Mouse (Mus musculus) stomach, postnatal 0 days (tissue): ENCODE measurements around the gene Ipo4. TPM values are rescaled to one million over a fixed set of nuclear protein-coding genes. Genes with fewer than 3 reads are reported as not detected.

Source experiments
- ATAC-seq: fragments of 200-750 bp; cut with Nextera tagmentation; 2 replicates; pipeline ENCODE4 v1.8.0; 2017; ENCODE audit not compliant: low FRiP score, low TSS enrichment
- DNase-seq: peaks from one replicate; pipeline ENCODE4 v3.0.0-alpha.2; 2016; ENCODE audit warnings: low spot score
- H3K27ac ChIP-seq: fragments of 300-500 bp; sonication (generic); replicated peaks from 2 replicates; pipeline ENCODE4 v1.5.1; 2014; ENCODE audit warnings: mild to moderate bottlenecking, control low read depth
- H3K27me3 ChIP-seq: fragments of 300-500 bp; sonication (generic); 2 replicates; pipeline ENCODE4 v1.6.1; 2014; ENCODE audit warnings: low read length; ENCODE audit not compliant: control insufficient read depth, insufficient read depth
- H3K36me3 ChIP-seq: fragments of 300-500 bp; sonication (generic); 2 replicates; pipeline ENCODE4 v1.6.1; 2014; ENCODE audit warnings: low read length, mixed read lengths; ENCODE audit not compliant: control insufficient read depth, insufficient read depth
- H3K4me1 ChIP-seq: fragments of 300-500 bp; sonication (generic); replicated peaks from 2 replicates; pipeline ENCODE4 v1.6.1; 2014; ENCODE audit warnings: antibody characterized with exemption; ENCODE audit not compliant: control insufficient read depth, insufficient read depth
- H3K4me2 ChIP-seq: fragments of 300-500 bp; sonication (generic); replicated peaks from 2 replicates; pipeline ENCODE4 v1.6.1; 2014; ENCODE audit warnings: low read depth, mild to moderate bottlenecking, control low read depth, moderate library complexity
- H3K4me3 ChIP-seq: fragments of 300-500 bp; sonication (generic); 2 replicates; pipeline ENCODE4 v1.5.1; 2014; ENCODE audit warnings: low read depth, low read length, control low read depth
- H3K9ac ChIP-seq: fragments of 300-500 bp; sonication (generic); 2 replicates; pipeline ENCODE4 v1.6.1; 2014; ENCODE audit warnings: mild to moderate bottlenecking, low read length, control low read depth, mixed read lengths
- H3K9me3 ChIP-seq: fragments of 300-500 bp; sonication (generic); 2 replicates; pipeline ENCODE4 v1.6.1; 2016; ENCODE audit warnings: low read length; ENCODE audit not compliant: control insufficient read depth
- CTCF ChIP-seq: IDR thresholded peaks from 2 replicates; pipeline ENCODE4 v1.5.1; 2016; ENCODE audit warnings: antibody characterized with exemption, low read depth, mild to moderate bottlenecking, moderate library complexity
- EP300 ChIP-seq: optimal IDR thresholded peaks from 2 replicates; pipeline ENCODE3; 2016; ENCODE audit warnings: antibody characterized with exemption
- WGBS: fragments of 180-500 bp; shearing (Covaris S2); extraction: QIAGEN DNeasy Blood & Tissue Kit; methylation state at CpG from one replicate; pipeline ENCODE4 v1.1.7; 2014; 5-methylcytosine and 5-hydroxymethylcytosine counted together
- polyA plus RNA-seq: library from polyadenylated mRNA; unstranded; fragments of >200 nt; fragmentation: Nextera tagmentation; extraction: Ambion mirVana; gene quantifications from 2 replicates; pipeline ENCODE4 v1.2.1, GENCODE M21; 2015

Ipo4 gene
- polyA plus RNA-seq, 1 experiment from 2014 or later, result 28.8 TPM

DNA sequence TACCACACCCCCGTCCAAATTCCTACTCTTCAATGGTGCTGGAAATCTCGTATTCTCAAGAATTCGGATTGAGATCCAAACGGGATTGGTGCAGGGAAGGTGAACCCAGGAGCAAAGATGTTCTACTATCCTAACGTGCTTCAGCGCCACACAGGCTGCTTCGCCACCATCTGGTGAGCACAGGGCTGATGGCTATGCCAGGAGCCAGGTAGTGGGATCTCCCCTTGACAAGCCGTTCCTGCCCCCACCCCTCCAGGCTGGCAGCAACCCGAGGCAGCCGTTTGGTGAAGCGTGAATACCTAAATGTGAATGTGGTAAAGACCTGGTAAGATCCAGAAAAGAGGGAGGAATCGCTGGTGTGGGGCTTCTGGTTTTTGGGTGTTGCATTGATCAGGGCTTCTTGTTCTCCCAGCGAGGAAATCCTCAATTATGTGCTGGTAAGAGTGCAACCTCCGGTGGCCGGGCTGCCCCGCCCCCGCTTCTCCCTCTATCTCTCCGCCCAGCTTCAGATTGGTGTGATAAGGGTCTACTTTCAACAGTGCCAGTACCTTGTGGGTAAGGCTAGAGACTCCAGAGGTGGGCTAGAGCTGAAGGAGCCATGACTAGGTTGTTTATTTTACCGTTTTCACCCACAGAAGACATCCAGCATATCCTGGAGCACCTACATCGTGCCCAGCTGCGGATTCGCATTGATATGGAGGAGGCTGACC is 17.1 kb downstream of the Ipo4 start:
- H3K27ac ChIP-seq, result no peak overlapping the region
- no peaks in the 10 kb centered on the region for H3K27me3 ChIP-seq
- no peak for TF ChIP-seq CTCF
- TF ChIP-seq EP300, result no peak
- peak overlapping the region; percentile 41; the same call in 1 of the 2 replicates for H3K9ac ChIP-seq
- H3K4me1 ChIP-seq, result no peaks in the 10 kb centered on the region
- H3K4me3 ChIP-seq, result peak overlapping the region; percentile 20
- ATAC-seq (no peak), DNase-seq (no peak)
- H3K4me2 ChIP-seq, result peak overlapping the region; percentile 35
- H3K36me3 ChIP-seq, result no peaks in the 10 kb centered on the region
- WGBS, result 38% methylated on average over 22 of the region's 22 CpGs
- no peaks in the 10 kb centered on the region for H3K9me3 ChIP-seq

DNA sequence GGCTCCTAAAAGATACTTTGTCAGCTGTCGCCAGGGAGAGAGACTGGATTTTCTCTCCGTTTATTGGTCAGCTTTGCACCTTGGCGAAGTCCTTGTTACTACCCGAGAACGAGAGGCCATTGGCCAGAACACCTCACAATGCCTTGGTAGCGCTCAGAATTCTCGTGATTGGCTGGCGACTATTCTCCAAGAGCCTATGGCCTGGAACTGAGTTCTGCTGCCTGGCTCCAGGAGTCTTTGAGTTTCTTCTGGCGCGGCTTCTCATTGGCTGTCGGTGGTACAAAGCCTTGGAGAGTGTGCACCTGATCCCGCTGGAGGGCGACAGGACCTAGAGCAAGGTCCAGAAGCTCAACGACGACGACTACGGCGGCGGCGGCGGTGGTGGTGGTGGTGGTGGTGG is 17.9 kb downstream of the Ipo4 start, which contains the start of gene Rec8:
Rec8 (plus strand) TSS at position 216 of the 400 bp plus-strand sequence.
- Histone ChIP-seq H3K9ac (peak within 1 kb of the TSS; percentile 41; the same call in 1 of the 2 replicates), H3K4me1 (no peaks in the 10 kb centered on the region), H3K4me2 (peak within 1 kb of the TSS; percentile 35), H3K27me3 (no peaks in the 10 kb centered on the region), H3K36me3 (no peaks in the 10 kb centered on the region), H3K9me3 (no peaks in the 10 kb centered on the region), H3K4me3 (peak within 1 kb of the TSS; percentile 20), H3K27ac (no peak within 1 kb of the TSS)
- TF ChIP-seq EP300, result no peak
- peak; percentile 59 for TF ChIP-seq CTCF
- 15% methylated on average over 19 of the region's 21 CpGs for WGBS
- peak; percentile 91 for ATAC-seq
- peak; percentile 84 for DNase-seq

DNA sequence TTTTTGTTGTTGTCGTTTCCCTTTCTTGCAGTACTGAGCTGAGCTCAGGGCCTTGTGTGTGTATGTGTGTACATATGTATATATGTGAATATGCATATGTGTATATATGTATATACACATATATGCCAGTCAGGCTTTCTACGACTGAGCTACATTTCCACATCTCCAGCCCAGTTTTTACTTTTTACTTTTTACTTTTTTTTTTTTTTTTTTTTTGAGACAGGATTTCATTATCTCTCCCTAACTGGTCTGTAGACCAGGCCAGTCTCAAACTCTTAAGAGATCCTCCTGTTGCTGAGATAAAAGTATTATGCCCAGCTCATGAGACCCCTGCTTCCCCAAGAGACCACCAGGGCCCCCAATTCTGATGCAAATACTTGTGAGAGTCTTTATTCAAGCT is 18.9 kb downstream of the Ipo4 start:
- H3K4me3 ChIP-seq, result no peak overlapping the region
- DNase-seq (no peak), ATAC-seq (no peak)
- no peak overlapping the region for H3K4me2 ChIP-seq
- H3K27me3 ChIP-seq, result no peaks in the 10 kb centered on the region
- no peaks in the 10 kb centered on the region for H3K4me1 ChIP-seq
- H3K9me3 ChIP-seq, result no peaks in the 10 kb centered on the region
- H3K36me3 ChIP-seq, result no peaks in the 10 kb centered on the region
- H3K27ac ChIP-seq, result no peak overlapping the region
- TF ChIP-seq EP300 (no peak), CTCF (no peak)
- WGBS, result 80% methylated on average over 2 of the region's 2 CpGs
- no peak overlapping the region for H3K9ac ChIP-seq

DNA sequence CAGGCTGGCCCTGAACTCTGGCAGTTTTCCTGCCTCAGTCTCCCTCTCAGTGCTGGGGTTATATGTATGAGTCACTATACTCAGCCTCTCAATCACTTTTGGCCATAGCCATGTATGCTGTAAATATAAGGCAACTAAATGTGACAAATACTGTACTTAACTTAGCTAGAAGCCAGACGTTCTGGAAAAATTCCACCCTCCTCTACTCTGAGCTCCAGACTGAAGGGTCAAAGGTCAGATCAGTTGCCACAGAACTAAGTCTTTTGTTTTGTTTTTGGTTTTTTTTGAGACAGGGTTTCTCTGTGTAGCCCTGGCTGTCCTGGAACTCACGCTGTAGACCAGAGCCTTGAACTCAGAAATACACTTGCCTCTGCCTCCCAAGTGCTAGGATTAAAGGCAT is 19.9 kb downstream of the Ipo4 start:
- no peaks in the 10 kb centered on the region for H3K9me3 ChIP-seq
- no peak overlapping the region for H3K9ac ChIP-seq
- ATAC-seq, result no peak
- no peak overlapping the region for H3K27ac ChIP-seq
- H3K4me3 ChIP-seq, result no peak overlapping the region
- H3K4me2 ChIP-seq, result no peak overlapping the region
- TF ChIP-seq EP300 (no peak), CTCF (no peak)
- no peaks in the 10 kb centered on the region for H3K36me3 ChIP-seq
- WGBS, result 36% methylated on average over 2 of the region's 2 CpGs
- no peaks in the 10 kb centered on the region for H3K4me1 ChIP-seq
- H3K27me3 ChIP-seq, result no peaks in the 10 kb centered on the region
- no peak for DNase-seq

- Histone ChIP-seq H3K4me2 (no peak overlapping the region), H3K4me3 (no peak overlapping the region), H3K27ac (no peak overlapping the region), H3K27me3 (no peaks in the 10 kb centered on the region), H3K36me3 (no peaks in the 10 kb centered on the region), H3K9me3 (no peaks in the 10 kb centered on the region), H3K9ac (no peak overlapping the region), H3K4me1 (no peaks in the 10 kb centered on the region)
- 76% methylated on average over 7 of the region's 7 CpGs for WGBS
- ATAC-seq, result peak; percentile 36; the same call in 1 of the 2 replicates
- no peak for DNase-seq
- TF ChIP-seq CTCF, result no peak
- no peak for TF ChIP-seq EP300
Measured at GRCm38 (mm10) chr14:55614565-55615178, 21.1 kb downstream of the Ipo4 start.

DNA sequence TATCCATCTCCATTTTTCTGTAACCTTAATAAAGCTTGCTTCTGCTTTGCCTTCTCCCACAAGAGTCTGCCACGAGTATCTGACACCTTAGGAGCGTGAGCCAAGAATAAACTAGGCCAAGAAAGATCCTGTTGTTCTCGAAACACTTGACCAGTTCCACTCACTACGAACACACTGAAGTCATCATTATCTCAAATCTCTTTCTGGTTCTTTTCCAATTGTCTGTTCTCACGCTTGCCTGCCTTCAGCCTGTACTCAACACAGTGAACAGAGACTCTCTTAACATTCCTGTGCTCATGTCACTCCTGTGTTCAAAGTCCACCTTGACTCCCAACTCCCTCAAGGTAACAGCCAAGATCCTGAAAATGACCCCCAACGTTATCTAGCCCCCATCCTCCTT is 22.4 kb downstream of the Ipo4 start:
- no peak for DNase-seq
- no peak for ATAC-seq
- TF ChIP-seq CTCF (no peak), EP300 (no peak)

More for the DNA sequence above, 22.4 kb downstream of the Ipo4 start:
- Histone ChIP-seq H3K9ac (no peak overlapping the region), H3K27me3 (no peaks in the 10 kb centered on the region), H3K4me1 (no peaks in the 10 kb centered on the region), H3K4me2 (no peak overlapping the region), H3K4me3 (no peak overlapping the region), H3K9me3 (no peaks in the 10 kb centered on the region), H3K36me3 (no peaks in the 10 kb centered on the region; the same call in 1 of the 2 replicates), H3K27ac (no peak overlapping the region)
- WGBS, result 52% methylated on average over 6 of the region's 6 CpGs
